Mouse (Mus musculus): ENCODE measurements around the gene Akr1a1.

- TF ChIP-seq MYOD1 (IDR thresholded peaks at IDR 0.05; ENCODE audit: control insufficient read depth, insufficient read length, low read depth) (no peak), CTCF (IDR thresholded peaks at IDR 0.05; ENCODE audit: control insufficient read depth, insufficient read depth, insufficient read length) (no peak), MYOG (IDR thresholded peaks at IDR 0.05; ENCODE audit: control insufficient read depth, extremely low read depth, insufficient read length) (no peak)
These were observed 47.3 kb upstream of the Akr1a1 start for GRCm38 (mm10) chr4:116698693-116699342.

All from C2C12 (cell line).